Mouse (Mus musculus) layer of hippocampus, postnatal 25 days (tissue): ENCODE measurements around the gene Xrcc5. TPM values are rescaled to one million over a fixed set of nuclear protein-coding genes. Genes with fewer than 3 reads are reported as not detected.

Experiments used
- DNase-seq, 2 experiments: peaks; one replicate each; pipeline ENCODE4 v3.0.0; 2022; ENCODE audit warnings: mixed read lengths in 2 of 2, low spot score in 1 of 2; ENCODE audit errors: extremely low spot score in 1 of 2
- total RNA-seq, 2 experiments: library from RNA; stranded (reverse); gene quantifications; 2 replicates each; pipeline ENCODE4 v1.2.3; 2021

Gene Xrcc5
- total RNA-seq, 2 experiments from 2014 or later = 13.1 to 13.9 TPM

GRCm38 (mm10) chr1:72380544-72380943 is 73.3 kb downstream of the Xrcc5 start:
- DNase-seq = no peak

GRCm38 (mm10) chr1:72383056-72383455 is 75.8 kb downstream of the Xrcc5 start:
- no peak for DNase-seq

GRCm38 (mm10) chr1:72383651-72384050 is 76.4 kb downstream of the Xrcc5 start:
- no peak for DNase-seq

- no peak for DNase-seq
These were observed 83.2 kb downstream of the Xrcc5 start for GRCm38 (mm10) chr1:72390420-72390819.

- no peak for DNase-seq
These were observed 92.6 kb downstream of the Xrcc5 start for GRCm38 (mm10) chr1:72399720-72400401.

GRCm38 (mm10) chr1:72400616-72401015 is 93.4 kb downstream of the Xrcc5 start:
- DNase-seq = no peak

- DNase-seq = no peak
These were observed 94.3 kb downstream of the Xrcc5 start for GRCm38 (mm10) chr1:72401331-72402069.

- no peak for DNase-seq
These were observed 99.4 kb downstream of the Xrcc5 start for GRCm38 (mm10) chr1:72406505-72407079.

- DNase-seq = no peak
These were observed 102.7 kb downstream of the Xrcc5 start for GRCm38 (mm10) chr1:72409936-72410335.

GRCm38 (mm10) chr1:72411108-72411507 is 103.9 kb downstream of the Xrcc5 start:
- no peak for DNase-seq

GRCm38 (mm10) chr1:72413205-72413604 is 106.0 kb downstream of the Xrcc5 start:
- DNase-seq = no peak

GRCm38 (mm10) chr1:72414133-72414532 is 106.9 kb downstream of the Xrcc5 start:
- peak in 1 of 2 experiments; percentile 9 for DNase-seq

GRCm38 (mm10) chr1:72414561-72415253 is 107.5 kb downstream of the Xrcc5 start:
- DNase-seq = no peak

- DNase-seq = peak in 1 of 2 experiments; percentile 15
These were observed 111.8 kb downstream of the Xrcc5 start for GRCm38 (mm10) chr1:72418744-72419655.

- DNase-seq = no peak
These were observed 113.0 kb downstream of the Xrcc5 start for GRCm38 (mm10) chr1:72420220-72420619.

GRCm38 (mm10) chr1:72422121-72422520 is 114.9 kb downstream of the Xrcc5 start:
- DNase-seq = no peak

GRCm38 (mm10) chr1:72426456-72426855 is 119.2 kb downstream of the Xrcc5 start:
- DNase-seq = no peak

- DNase-seq = no peak
These were observed 121.3 kb downstream of the Xrcc5 start for GRCm38 (mm10) chr1:72428526-72428925.

- DNase-seq = no peak
These were observed 122.0 kb downstream of the Xrcc5 start for GRCm38 (mm10) chr1:72429107-72429807.
